Mouse (Mus musculus) heart, embryonic 14.5 days (tissue): ENCODE measurements around the gene Birc5. TPM values are rescaled to one million over a fixed set of nuclear protein-coding genes. Genes with fewer than 3 reads are reported as not detected.
A peak's percentile ranks its signal among the peaks of the same experiment; 100 is the strongest.

Source experiments
- ATAC-seq: fragments of 200-750 bp; cut with Nextera tagmentation; 2 replicates; pipeline ENCODE4 v1.8.0; 2017; ENCODE audit warnings: low read depth, moderate TSS enrichment; ENCODE audit not compliant: insufficient number of reproducible peaks, insufficient read depth, low FRiP score
- H3K27ac ChIP-seq, 2 experiments: fragments of 200-500 bp in 1 of 2; fragments of 300-500 bp in 1 of 2; sonication (generic) in 1 of 2; replicated peaks in 1 of 2; 2 replicates each; pipeline ENCODE4 v1.5.1; 2012 to 2014; ENCODE audit warnings: low read depth in 2 of 2, low read length in 2 of 2, control low read depth in 1 of 2, mild to moderate bottlenecking in 1 of 2, mixed read lengths in 1 of 2; ENCODE audit not compliant: control insufficient read depth in 1 of 2, insufficient read depth in 1 of 2
- H3K27me3 ChIP-seq: fragments of 300-500 bp; sonication (generic); 2 replicates; pipeline ENCODE4 v1.6.1; 2014; ENCODE audit warnings: mild to moderate bottlenecking, low read length, control low read depth; ENCODE audit not compliant: control insufficient read depth, insufficient read depth
- H3K36me3 ChIP-seq: fragments of 300-500 bp; sonication (generic); 2 replicates; pipeline ENCODE4 v1.6.1; 2014; ENCODE audit warnings: mild to moderate bottlenecking, control low read depth, low read length, mixed read lengths; ENCODE audit not compliant: control insufficient read depth, insufficient read depth
- H3K4me1 ChIP-seq, 2 experiments: fragments of 200-500 bp in 1 of 2; fragments of 300-500 bp in 1 of 2; sonication (generic) in 1 of 2; 2 replicates each; pipeline ENCODE4 v1.6.1; 2012 to 2014; ENCODE audit warnings: low read length in 2 of 2, control low read depth in 1 of 2, mixed read lengths in 1 of 2; ENCODE audit not compliant: control insufficient read depth in 2 of 2, insufficient read depth in 2 of 2
- H3K4me2 ChIP-seq: fragments of 300-500 bp; sonication (generic); 2 replicates; pipeline ENCODE4 v1.6.1; 2014; ENCODE audit warnings: mild to moderate bottlenecking, low read length
- H3K4me3 ChIP-seq, 2 experiments: fragments of 200-500 bp in 1 of 2; fragments of 300-500 bp in 1 of 2; sonication (generic) in 1 of 2; 2 replicates each; pipeline ENCODE4 v1.5.1; 2012 to 2014; ENCODE audit warnings: low read length in 2 of 2, mild to moderate bottlenecking in 2 of 2, control low read depth in 1 of 2, low read depth in 1 of 2, moderate library complexity in 1 of 2; ENCODE audit not compliant: control insufficient read depth in 1 of 2, insufficient read depth in 1 of 2
- H3K9ac ChIP-seq: fragments of 300-500 bp; sonication (generic); 2 replicates; pipeline ENCODE4 v1.6.1; 2014; ENCODE audit warnings: mild to moderate bottlenecking, low read length
- H3K9me3 ChIP-seq: fragments of 300-500 bp; sonication (generic); 2 replicates; pipeline ENCODE4 v1.6.1; 2016; ENCODE audit warnings: low read length, control low read depth; ENCODE audit not compliant: control insufficient read depth
- WGBS: fragments of 180-500 bp; shearing (Covaris S2); extraction: QIAGEN DNeasy Blood & Tissue Kit; methylation state at CpG from one replicate; pipeline ENCODE4 v1.1.7; 2014; 5-methylcytosine and 5-hydroxymethylcytosine counted together
- polyA plus RNA-seq: library from polyadenylated mRNA; unstranded; fragments of >200 nt; fragmentation: Nextera tagmentation; extraction: Ambion mirVana; gene quantifications from 2 replicates; pipeline ENCODE4 v1.2.1, GENCODE M21; 2014

Birc5 gene
- polyA plus RNA-seq, 1 experiment from 2014 or later = 240 TPM

- ATAC-seq = no peak
- Histone ChIP-seq H3K9me3 (no peaks in the 10 kb centered on the region), H3K4me2 (peak overlapping the region; percentile 92), H3K36me3 (peaks cover 62% of the 10 kb centered on the region), H3K9ac (peak overlapping the region; percentile 54), H3K4me1 (peaks cover 47 to 72% of the 10 kb centered on the region in 2 experiments), H3K4me3 (no peak overlapping the region), H3K27me3 (no peaks in the 10 kb centered on the region), H3K27ac (peak overlapping the region; percentile 65 to 73)
- WGBS = 40% methylated on average over 7 of the region's 7 CpGs
Observed at GRCm38 (mm10) chr11:117822728-117823241, 26.3 kb upstream of the Birc5 start.

- WGBS = 89% methylated on average over 6 of the region's 6 CpGs
- peak overlapping the region; percentile 65 to 97 for H3K27ac ChIP-seq
- no peak overlapping the region for H3K4me3 ChIP-seq
- ATAC-seq = no peak
- H3K9me3 ChIP-seq = no peaks in the 10 kb centered on the region
- H3K4me2 ChIP-seq = peak overlapping the region; percentile 92
- no peaks in the 10 kb centered on the region for H3K27me3 ChIP-seq
- peak overlapping the region; percentile 54 for H3K9ac ChIP-seq
- peaks cover 53 to 79% of the 10 kb centered on the region in 2 experiments for H3K4me1 ChIP-seq
- peaks cover 56% of the 10 kb centered on the region for H3K36me3 ChIP-seq
Observed at GRCm38 (mm10) chr11:117823411-117823810, 25.6 kb upstream of the Birc5 start.

- Histone ChIP-seq H3K9ac (peak overlapping the region; percentile 86), H3K36me3 (peaks cover 47% of the 10 kb centered on the region), H3K27me3 (no peaks in the 10 kb centered on the region), H3K4me2 (peak overlapping the region; percentile 92), H3K4me1 (peaks cover 55 to 83% of the 10 kb centered on the region in 2 experiments), H3K4me3 (peak overlapping the region; percentile 56 to 71), H3K27ac (peak overlapping the region; percentile 36 to 97), H3K9me3 (no peaks in the 10 kb centered on the region)
- 9% methylated on average over 23 of the region's 23 CpGs for WGBS
- ATAC-seq = peak; percentile 48; the same call in 1 of the 2 replicates
Observed at GRCm38 (mm10) chr11:117824060-117824969, 24.7 kb upstream of the Birc5 start.

GRCm38 (mm10) chr11:117825333-117826101 is 23.5 kb upstream of the Birc5 start, which contains the start of the genes Afmid and Tk1:
TSS of gene Afmid (plus strand) at chr11:117825924.
TSS of gene Tk1 (minus strand) at chr11:117826092.
- Histone ChIP-seq H3K4me2 (peak within 1 kb of the TSS; percentile 92), H3K9me3 (no peaks in the 10 kb centered on the region), H3K27me3 (no peaks in the 10 kb centered on the region), H3K36me3 (peaks cover 35% of the 10 kb centered on the region), H3K4me1 (peaks cover 59 to 84% of the 10 kb centered on the region in 2 experiments), H3K9ac (peak within 1 kb of the TSS; percentile 86), H3K27ac (peak within 1 kb of the TSS; percentile 83 to 97), H3K4me3 (peak within 1 kb of the TSS; percentile 56 to 71)
- ATAC-seq = no peak
- WGBS = under 1% methylated on average over 34 of the region's 34 CpGs

GRCm38 (mm10) chr11:117826164-117826563 is 22.9 kb upstream of the Birc5 start:
- H3K9ac ChIP-seq = peak overlapping the region; percentile 86
- H3K36me3 ChIP-seq = peaks cover 29% of the 10 kb centered on the region
- ATAC-seq = no peak
- no peaks in the 10 kb centered on the region for H3K9me3 ChIP-seq
- peak overlapping the region; percentile 92 for H3K4me2 ChIP-seq
- peak overlapping the region; percentile 56 to 71 for H3K4me3 ChIP-seq
- WGBS = 10% methylated on average over 5 of the region's 5 CpGs
- peak overlapping the region; percentile 83 to 97 for H3K27ac ChIP-seq
- no peaks in the 10 kb centered on the region for H3K27me3 ChIP-seq
- H3K4me1 ChIP-seq = peaks cover 63 to 90% of the 10 kb centered on the region in 2 experiments

- 55% methylated on average over 8 of the region's 8 CpGs for WGBS
- H3K36me3 ChIP-seq = peaks cover 21% of the 10 kb centered on the region
Observed at GRCm38 (mm10) chr11:117826916-117827315, 22.1 kb upstream of the Birc5 start.

GRCm38 (mm10) chr11:117827386-117827785 is 21.7 kb upstream of the Birc5 start:
- H3K9me3 ChIP-seq = no peaks in the 10 kb centered on the region
- 51% methylated on average over 3 of the region's 3 CpGs for WGBS
- peaks cover 68 to 84% of the 10 kb centered on the region in 2 experiments for H3K4me1 ChIP-seq
- ATAC-seq = no peak
- peak overlapping the region; percentile 90 to 97; a peak in 3 of 4 replicates for H3K27ac ChIP-seq
- peak overlapping the region; percentile 92 for H3K4me2 ChIP-seq
- 0 out of 4 replicates have a peak overlapping the region, but pooled peaks of 1 of the 2 experiments have one; percentile 10 for H3K4me3 ChIP-seq
- peaks cover 16% of the 10 kb centered on the region for H3K36me3 ChIP-seq
- peak overlapping the region; percentile 86 for H3K9ac ChIP-seq
- H3K27me3 ChIP-seq = no peaks in the 10 kb centered on the region

More at GRCm38 (mm10) chr11:117826916-117827315, 22.1 kb upstream of the Birc5 start:
- Histone ChIP-seq H3K4me2 (peak overlapping the region; percentile 92), H3K4me3 (no peak overlapping the region), H3K9me3 (no peaks in the 10 kb centered on the region), H3K9ac (peak overlapping the region; percentile 86), H3K27ac (peak overlapping the region in 1 of 2 experiments; percentile 97; a peak in 2 of 4 replicates), H3K27me3 (no peaks in the 10 kb centered on the region), H3K4me1 (peaks cover 63 to 88% of the 10 kb centered on the region in 2 experiments)
- no peak for ATAC-seq
